Mouse (Mus musculus) lung, postnatal 0 days (tissue): ENCODE data around the gene Enox1. TPM values are rescaled to one million over a fixed set of nuclear protein-coding genes. Genes with fewer than 3 reads are reported as not detected.

ENCODE experiments used
- ATAC-seq: fragments of 200-750 bp; cut with Nextera tagmentation; 2 replicates; pipeline ENCODE4 v1.8.0; 2017; ENCODE audit warnings: moderate library complexity
- DNase-seq: peaks from one replicate; pipeline ENCODE4 v3.0.0-alpha.2; 2016; ENCODE audit warnings: low spot score
- H3K27ac ChIP-seq: fragments of 300-500 bp; sonication (generic); 2 replicates; pipeline ENCODE4 v1.5.1; 2014; ENCODE audit warnings: antibody characterized with exemption, mild to moderate bottlenecking, low read length, mixed read lengths
- H3K27me3 ChIP-seq: fragments of 300-500 bp; sonication (generic); replicated peaks from 2 replicates; pipeline ENCODE4 v1.6.1; 2014; ENCODE audit warnings: low read length, mixed read lengths; ENCODE audit not compliant: insufficient read depth
- H3K36me3 ChIP-seq: fragments of 300-500 bp; sonication (generic); 2 replicates; pipeline ENCODE4 v1.6.1; 2014; ENCODE audit warnings: low read length, mixed read lengths; ENCODE audit not compliant: insufficient read depth
- H3K4me1 ChIP-seq: fragments of 300-500 bp; sonication (generic); 2 replicates; pipeline ENCODE4 v1.6.1; 2014; ENCODE audit warnings: antibody characterized with exemption, low read depth, low read length, mixed read lengths; ENCODE audit not compliant: insufficient read depth
- H3K4me2 ChIP-seq: fragments of 300-500 bp; sonication (generic); replicated peaks from 2 replicates; pipeline ENCODE4 v1.6.1; 2014; ENCODE audit warnings: low read depth, mild to moderate bottlenecking, low read length, moderate library complexity, mixed read lengths
- H3K4me3 ChIP-seq: fragments of 300-500 bp; sonication (generic); 2 replicates; pipeline ENCODE4 v1.5.1; 2014; ENCODE audit warnings: low read depth, low read length
- H3K9ac ChIP-seq: fragments of 300-500 bp; sonication (generic); replicated peaks from 2 replicates; pipeline ENCODE4 v1.6.1; 2014; ENCODE audit warnings: low read depth, mild to moderate bottlenecking
- H3K9me3 ChIP-seq: fragments of 300-500 bp; sonication (generic); 2 replicates; pipeline ENCODE4 v1.6.1; 2016; ENCODE audit warnings: low read length, mixed read lengths
- CTCF ChIP-seq: IDR thresholded peaks from 2 replicates; pipeline ENCODE4 v1.5.1; 2016; ENCODE audit warnings: antibody characterized with exemption, mild to moderate bottlenecking
- EP300 ChIP-seq: IDR thresholded peaks from 2 replicates; pipeline ENCODE4 v1.6.1; 2016; ENCODE audit warnings: antibody characterized with exemption, mild to moderate bottlenecking, control low read depth
- WGBS: fragments of 180-500 bp; shearing (Covaris S2); extraction: QIAGEN DNeasy Blood & Tissue Kit; methylation state at CpG from one replicate; pipeline ENCODE4 v1.1.7; 2014; 5-methylcytosine and 5-hydroxymethylcytosine counted together
- polyA plus RNA-seq: library from polyadenylated mRNA; unstranded; fragments of >200 nt; fragmentation: Nextera tagmentation; extraction: Ambion mirVana; gene quantifications from 2 replicates; pipeline ENCODE4 v1.2.1, GENCODE M21; 2015

The Enox1 gene
- polyA plus RNA-seq, 1 experiment from 2014 or later: 1.5 TPM

GRCm38 (mm10) chr14:77636931-77637330 is 480.4 kb downstream of the Enox1 start:
- WGBS: 43% methylated on average over 6 of the region's 6 CpGs
- Histone ChIP-seq H3K4me1 (0 out of 2 replicates have a peak, but pooled peaks cover 4% of the 10 kb centered on the region), H3K27ac (no peak overlapping the region), H3K36me3 (no peaks in the 10 kb centered on the region), H3K4me2 (no peak overlapping the region), H3K9ac (no peak overlapping the region), H3K4me3 (no peak overlapping the region), H3K27me3 (no peaks in the 10 kb centered on the region), H3K9me3 (no peaks in the 10 kb centered on the region)
- no peak for ATAC-seq
- no peak for DNase-seq
- TF ChIP-seq EP300 (no peak), CTCF (no peak)

GRCm38 (mm10) chr14:77638148-77638547 is 481.6 kb downstream of the Enox1 start:
- Histone ChIP-seq H3K4me1 (no peaks in the 10 kb centered on the region), H3K9ac (no peak overlapping the region), H3K27ac (no peak overlapping the region), H3K4me3 (no peak overlapping the region), H3K4me2 (no peak overlapping the region), H3K27me3 (no peaks in the 10 kb centered on the region), H3K9me3 (no peaks in the 10 kb centered on the region), H3K36me3 (no peaks in the 10 kb centered on the region)
- WGBS: 75% methylated on average over 3 of the region's 3 CpGs
- ATAC-seq (no peak), DNase-seq (no peak)
- TF ChIP-seq CTCF (no peak), EP300 (no peak)

GRCm38 (mm10) chr14:77638616-77639015 is 482.1 kb downstream of the Enox1 start:
- H3K4me3 ChIP-seq: no peak overlapping the region
- WGBS: 56% methylated on average over 3 of the region's 3 CpGs
- H3K27ac ChIP-seq: no peak overlapping the region
- H3K4me2 ChIP-seq: no peak overlapping the region
- DNase-seq (peak; percentile 8), ATAC-seq (no peak)
- no peaks in the 10 kb centered on the region for H3K9me3 ChIP-seq
- no peaks in the 10 kb centered on the region for H3K4me1 ChIP-seq
- H3K36me3 ChIP-seq: no peaks in the 10 kb centered on the region
- TF ChIP-seq CTCF: no peak
- no peak for TF ChIP-seq EP300
- no peak overlapping the region for H3K9ac ChIP-seq
- no peaks in the 10 kb centered on the region for H3K27me3 ChIP-seq

GRCm38 (mm10) chr14:77639586-77639985 is 483.0 kb downstream of the Enox1 start:
- WGBS: 54% methylated on average over 2 of the region's 2 CpGs
- no peak for ATAC-seq
- Histone ChIP-seq H3K27me3 (no peaks in the 10 kb centered on the region), H3K27ac (no peak overlapping the region), H3K36me3 (no peaks in the 10 kb centered on the region), H3K9me3 (no peaks in the 10 kb centered on the region), H3K4me1 (no peaks in the 10 kb centered on the region), H3K9ac (no peak overlapping the region), H3K4me2 (no peak overlapping the region), H3K4me3 (no peak overlapping the region)
- DNase-seq: no peak
- no peak for TF ChIP-seq EP300
- no peak for TF ChIP-seq CTCF

- no peak for TF ChIP-seq CTCF
- no peak for TF ChIP-seq EP300
- no peak overlapping the region for H3K4me2 ChIP-seq
- H3K36me3 ChIP-seq: no peaks in the 10 kb centered on the region
- H3K9ac ChIP-seq: no peak overlapping the region
- DNase-seq (no peak), ATAC-seq (no peak)
- no peaks in the 10 kb centered on the region for H3K9me3 ChIP-seq
- no peak overlapping the region for H3K27ac ChIP-seq
- no peak overlapping the region for H3K4me3 ChIP-seq
- WGBS: 79% methylated on average over 6 of the region's 6 CpGs
- no peaks in the 10 kb centered on the region for H3K27me3 ChIP-seq
- no peaks in the 10 kb centered on the region for H3K4me1 ChIP-seq
These were observed 485.8 kb downstream of the Enox1 start for GRCm38 (mm10) chr14:77642314-77642713.

GRCm38 (mm10) chr14:77646196-77646595 is 489.6 kb downstream of the Enox1 start:
- H3K4me2 ChIP-seq: no peak overlapping the region
- TF ChIP-seq CTCF (no peak), EP300 (no peak)
- WGBS: 57% methylated on average over 2 of the region's 2 CpGs
- no peaks in the 10 kb centered on the region for H3K9me3 ChIP-seq
- no peaks in the 10 kb centered on the region for H3K4me1 ChIP-seq
- ATAC-seq (no peak), DNase-seq (no peak)
- H3K27me3 ChIP-seq: no peaks in the 10 kb centered on the region
- H3K27ac ChIP-seq: no peak overlapping the region
- H3K4me3 ChIP-seq: no peak overlapping the region
- no peaks in the 10 kb centered on the region for H3K36me3 ChIP-seq
- no peak overlapping the region for H3K9ac ChIP-seq

GRCm38 (mm10) chr14:77647017-77647416 is 490.5 kb downstream of the Enox1 start:
- no peak for TF ChIP-seq CTCF
- no peak for TF ChIP-seq EP300
- Histone ChIP-seq H3K4me3 (no peak overlapping the region), H3K9me3 (no peaks in the 10 kb centered on the region), H3K36me3 (no peaks in the 10 kb centered on the region), H3K27ac (no peak overlapping the region), H3K9ac (no peak overlapping the region), H3K4me1 (no peaks in the 10 kb centered on the region), H3K4me2 (no peak overlapping the region), H3K27me3 (no peaks in the 10 kb centered on the region)
- ATAC-seq (no peak), DNase-seq (no peak)
- 94% methylated on average over 6 of the region's 6 CpGs for WGBS
